Mouse (Mus musculus) E14TG2a.4 (cell line): ENCODE data around the gene Hmcn2.

Source experiments
- CTCF ChIP-seq: conservative IDR thresholded peaks from 2 replicates; pipeline ENCODE4 v1.5.1; 2014; ENCODE audit warnings: low read length
- POU5F1 ChIP-seq: IDR thresholded peaks from 2 replicates; pipeline ENCODE4 v1.6.1; 2014; ENCODE audit warnings: low read length, borderline replicate concordance

- TF ChIP-seq CTCF, result no peak
- TF ChIP-seq POU5F1, result no peak
Observed at GRCm38 (mm10) chr2:31450661-31451060, 136.4 kb downstream of the Hmcn2 start.
